Mouse (Mus musculus): ENCODE measurements around the gene Adgrl3. TPM values are rescaled to one million over a fixed set of nuclear protein-coding genes. Genes with fewer than 3 reads are reported as not detected.

Adgrl3 gene
- total RNA-seq, 2 experiments from 2014 or later, result 26.5 to 28.9 TPM

DNA sequence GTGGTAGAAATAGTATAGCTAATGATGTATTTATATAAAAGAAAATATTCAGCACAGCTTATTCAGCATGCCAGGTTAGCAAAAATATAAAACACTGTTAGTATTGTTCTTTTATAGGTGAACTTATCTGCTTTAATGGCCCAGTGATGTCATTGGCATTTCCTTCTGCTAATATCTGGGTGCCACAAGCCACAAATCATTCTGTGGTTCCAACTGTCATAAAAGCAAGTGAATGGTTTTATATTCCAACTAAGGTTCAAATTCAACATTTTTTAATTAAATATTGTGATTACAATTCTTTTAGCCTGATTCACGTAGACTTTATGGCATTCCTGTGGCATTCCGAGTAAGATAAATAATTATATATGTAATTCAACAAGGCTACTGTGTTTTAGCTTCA is 205.5 kb downstream of the Adgrl3 start:
- no peak for DNase-seq (ENCODE audit: low spot score in 2 of 2)

DNA sequence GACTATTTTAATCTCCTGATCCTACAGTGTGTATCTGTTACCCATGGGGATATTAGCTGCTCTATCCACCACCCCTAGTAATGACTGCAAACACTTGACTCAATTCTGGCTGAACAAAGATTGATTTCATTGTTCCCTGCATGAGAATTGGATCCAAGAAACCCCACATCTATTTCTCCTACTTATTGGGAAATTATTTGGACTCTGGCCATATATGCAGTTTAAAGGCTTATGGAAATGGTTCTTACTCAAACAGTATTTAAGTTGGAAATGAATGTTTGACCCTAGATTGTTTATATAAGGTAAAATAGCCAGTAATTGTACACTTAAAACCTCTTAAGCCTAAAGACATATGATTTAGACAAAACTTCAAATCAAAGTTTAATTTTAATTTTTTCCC is 207.3 kb downstream of the Adgrl3 start:
- DNase-seq (ENCODE audit: low spot score in 2 of 2), result no peak

DNA sequence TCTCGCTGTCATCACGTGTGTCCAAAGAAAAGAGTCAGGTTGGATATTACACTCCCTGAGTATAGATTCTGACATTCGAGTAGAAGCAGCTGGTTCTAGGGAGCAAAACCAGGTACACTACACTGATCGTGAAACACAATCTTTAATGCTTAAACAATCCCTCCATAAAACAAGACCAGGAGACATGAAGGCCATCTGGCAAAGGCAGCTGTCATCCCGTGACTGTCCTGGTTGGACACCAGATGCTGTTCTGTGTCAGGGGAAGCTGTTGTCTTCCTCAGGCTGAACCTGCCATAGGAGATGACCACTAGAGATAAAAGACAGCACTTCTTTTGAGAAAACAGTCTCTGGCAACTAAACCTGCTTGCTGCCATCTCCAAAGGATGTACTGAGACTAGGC is 228.8 kb downstream of the Adgrl3 start:
- DNase-seq (ENCODE audit: low spot score in 2 of 2), result no peak

DNA sequence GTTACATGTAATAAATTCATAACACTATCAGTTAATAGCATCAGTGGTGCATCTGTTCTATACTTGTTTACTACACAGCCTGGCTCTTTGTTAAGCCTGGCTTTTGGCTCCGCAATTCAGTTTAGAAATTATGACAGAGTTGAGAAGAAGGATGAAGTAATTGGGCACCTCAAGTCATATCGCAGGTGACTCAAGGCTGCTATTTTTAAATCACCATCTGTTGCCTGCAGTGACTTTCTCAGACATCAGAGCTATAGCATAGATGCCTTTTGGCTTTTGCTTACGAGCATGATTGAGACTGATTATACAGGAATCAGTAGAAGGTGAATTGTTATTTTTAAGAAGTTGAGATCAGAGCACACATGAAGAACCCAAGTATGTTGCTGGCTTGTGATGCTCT is 236.2 kb downstream of the Adgrl3 start:
- no peak for DNase-seq (ENCODE audit: low spot score in 2 of 2)

DNA sequence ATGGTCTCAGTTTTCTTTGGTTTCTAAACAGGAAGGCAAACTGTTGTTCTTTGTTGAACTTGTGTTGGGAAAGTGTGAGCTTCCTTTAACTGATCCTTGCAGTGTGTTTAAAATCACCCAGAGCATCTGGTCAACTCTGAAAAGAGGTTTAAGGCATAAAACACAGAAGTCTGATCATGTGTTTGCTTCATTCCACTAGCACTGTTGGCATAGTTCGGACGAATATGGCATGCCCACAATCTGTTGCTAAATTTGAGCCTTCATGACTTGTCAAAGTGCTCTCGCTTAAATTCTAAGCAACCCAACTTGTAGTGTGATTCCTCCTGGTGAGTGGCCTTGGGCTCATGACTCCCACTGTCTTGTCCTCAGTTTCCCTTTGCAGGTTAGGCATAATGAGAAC is 249.8 kb downstream of the Adgrl3 start:
- no peak for DNase-seq (ENCODE audit: low spot score in 2 of 2)

- no peak for DNase-seq (ENCODE audit: low spot score in 2 of 2)
These were observed 255.6 kb downstream of the Adgrl3 start for GRCm38 (mm10) chr5:81275346-81276047.

DNA sequence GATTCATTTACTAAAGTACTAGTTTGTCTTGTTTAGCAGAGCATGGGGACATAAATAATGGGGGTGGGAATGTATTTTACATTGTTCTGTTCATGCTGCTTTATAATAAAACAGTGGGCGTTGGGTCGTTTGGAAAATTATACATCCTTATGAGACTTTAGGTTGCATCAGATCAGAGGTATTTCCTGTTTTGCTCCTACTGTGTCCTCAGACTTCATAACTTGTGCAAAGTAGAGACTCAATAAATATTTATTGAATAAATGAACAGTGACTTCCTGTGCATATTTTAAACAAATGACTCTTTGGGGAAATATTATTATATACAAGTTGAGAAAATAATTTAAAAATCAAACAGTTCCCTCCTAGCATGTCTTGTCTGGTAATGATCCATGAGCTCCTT is 259.3 kb downstream of the Adgrl3 start:
- no peak for DNase-seq (ENCODE audit: low spot score in 2 of 2)

DNA sequence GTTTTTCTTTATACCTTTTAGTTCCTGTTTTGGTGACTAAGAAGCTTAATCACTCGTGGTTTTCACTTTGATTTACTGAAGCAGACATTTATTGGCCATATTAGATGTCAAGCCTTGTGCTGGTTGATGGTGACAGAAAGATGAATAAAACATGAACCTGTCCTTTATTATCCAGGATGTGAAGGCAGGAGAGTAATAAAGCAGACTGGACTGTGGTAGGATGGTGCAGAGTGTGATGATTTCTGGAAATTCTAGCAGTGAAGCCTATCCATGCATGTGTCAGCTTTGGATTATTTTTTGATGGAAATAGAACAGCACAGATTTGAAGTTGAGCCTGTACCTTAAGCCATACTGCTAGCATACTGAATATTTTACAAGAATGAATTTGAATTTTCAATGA is 265.7 kb downstream of the Adgrl3 start:
- DNase-seq (ENCODE audit: low spot score in 2 of 2), result no peak

GRCm38 (mm10) chr5:81301874-81302273 is 281.9 kb downstream of the Adgrl3 start:
- DNase-seq (ENCODE audit: low spot score in 2 of 2), result no peak

- no peak for DNase-seq (ENCODE audit: low spot score in 2 of 2)
These were observed 297.6 kb downstream of the Adgrl3 start for GRCm38 (mm10) chr5:81317406-81318112.

GRCm38 (mm10) chr5:81321276-81321934 is 301.5 kb downstream of the Adgrl3 start:
- DNase-seq (ENCODE audit: low spot score in 2 of 2), result no peak

DNA sequence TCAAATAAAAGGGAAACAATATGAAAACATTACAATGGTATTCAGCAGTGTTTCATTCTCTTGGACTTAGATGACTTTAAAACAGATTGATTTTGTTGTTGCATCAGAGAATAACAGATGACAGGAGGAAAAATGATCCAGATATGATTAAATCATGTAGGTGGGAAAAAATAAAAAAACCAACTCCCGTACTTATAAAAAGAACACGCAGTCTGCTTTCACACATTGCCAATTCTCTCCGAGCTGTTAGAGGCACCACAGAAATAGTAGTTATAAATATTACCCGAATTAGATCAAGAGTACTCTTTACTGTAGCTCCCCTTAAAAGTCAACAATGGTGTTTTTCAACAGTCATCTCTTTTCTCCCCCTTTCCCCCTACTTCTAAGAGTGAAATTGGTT is 302.1 kb downstream of the Adgrl3 start:
- no peak for DNase-seq (ENCODE audit: low spot score in 2 of 2)

DNA sequence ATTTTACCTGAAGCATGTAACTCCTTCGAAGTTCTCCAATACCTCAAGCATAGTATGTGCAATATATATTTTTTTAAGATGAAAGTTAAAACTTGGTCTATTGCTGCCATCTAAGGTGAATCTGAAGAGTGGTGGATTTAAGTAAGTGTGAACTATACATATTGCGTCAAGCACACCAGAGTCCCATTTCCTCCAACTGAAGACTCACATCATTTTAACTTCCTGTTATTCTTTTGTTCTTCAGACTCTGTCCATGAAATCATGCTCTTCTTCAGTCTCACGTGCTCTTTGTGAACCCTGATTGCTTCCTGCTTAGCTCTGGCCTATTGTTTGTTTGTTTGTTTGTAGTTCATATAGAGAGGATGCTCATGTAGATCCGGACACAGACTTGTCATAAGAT is 307.0 kb downstream of the Adgrl3 start:
- no peak for DNase-seq (ENCODE audit: low spot score in 2 of 2)

DNA sequence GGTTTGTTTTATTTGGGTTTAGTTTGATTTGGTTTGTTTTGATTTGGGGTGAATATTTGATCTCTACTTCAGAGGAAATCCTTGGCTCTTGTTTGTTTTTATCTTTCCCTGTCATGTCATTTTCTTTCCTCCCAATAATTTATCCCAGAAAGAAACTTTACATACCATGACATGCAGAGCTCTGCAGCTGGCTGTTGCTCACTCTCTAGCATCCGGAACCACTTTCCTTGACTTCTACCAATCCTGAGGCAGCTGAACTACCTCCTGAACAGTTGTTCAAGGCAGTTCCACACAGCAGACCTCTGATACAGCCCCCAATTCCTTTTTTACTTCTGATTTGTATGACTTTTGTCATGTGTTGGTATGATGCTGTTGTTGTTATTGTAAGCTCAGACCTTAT is 307.5 kb downstream of the Adgrl3 start:
- DNase-seq (ENCODE audit: low spot score in 2 of 2), result no peak

GRCm38 (mm10) chr5:81329571-81329971 is 309.6 kb downstream of the Adgrl3 start:
- no peak for DNase-seq (ENCODE audit: low spot score in 2 of 2)

- no peak for DNase-seq (ENCODE audit: low spot score in 2 of 2)
These were observed 324.4 kb downstream of the Adgrl3 start for GRCm38 (mm10) chr5:81344330-81344729.

DNA sequence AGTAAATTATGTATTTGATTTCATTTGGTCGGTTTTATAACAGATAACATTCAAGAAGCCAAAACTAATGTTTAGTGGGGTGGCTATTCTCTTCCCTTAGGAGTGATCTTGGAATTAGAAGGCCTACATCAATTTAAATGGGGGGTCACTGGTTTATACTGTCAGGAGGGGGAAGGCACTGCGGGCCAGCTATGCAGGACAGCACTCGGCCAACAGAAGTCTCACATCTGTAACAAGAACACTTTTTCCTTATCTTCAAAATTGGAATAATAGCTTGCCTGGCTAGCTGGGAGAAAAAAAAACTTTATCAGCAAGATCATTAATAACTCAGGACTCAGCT is 325.1 kb downstream of the Adgrl3 start:
- DNase-seq (ENCODE audit: low spot score in 2 of 2), result no peak

- DNase-seq (ENCODE audit: low spot score in 2 of 2), result no peak
These were observed 325.6 kb downstream of the Adgrl3 start for GRCm38 (mm10) chr5:81345436-81346131.

GRCm38 (mm10) chr5:81347571-81347970 is 327.6 kb downstream of the Adgrl3 start:
- DNase-seq (ENCODE audit: low spot score in 2 of 2), result no peak

DNA sequence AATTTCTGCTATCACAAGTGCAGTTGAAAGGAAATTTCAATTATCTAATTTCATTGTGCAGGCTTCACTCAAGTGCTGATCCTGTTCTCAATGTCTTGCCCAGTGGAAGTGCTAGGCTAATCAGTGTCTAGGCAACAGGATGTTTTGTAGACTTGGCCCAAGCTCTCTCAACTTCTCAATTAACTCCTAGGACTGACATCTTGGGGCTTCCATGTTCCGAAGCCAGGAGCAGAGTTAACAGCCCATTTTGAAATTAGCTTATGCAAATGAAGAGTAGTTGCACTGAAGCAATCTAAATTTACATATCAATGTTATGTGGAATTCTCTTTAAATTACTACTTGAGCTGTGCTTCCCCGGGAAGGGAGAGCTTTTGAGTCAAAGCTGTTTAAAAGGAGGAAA is 339.6 kb downstream of the Adgrl3 start:
- DNase-seq (ENCODE audit: low spot score in 2 of 2), result no peak

GRCm38 (mm10) chr5:81364198-81364643 is 344.3 kb downstream of the Adgrl3 start:
- no peak for DNase-seq (ENCODE audit: low spot score in 2 of 2)

GRCm38 (mm10) chr5:81365250-81365649 is 345.3 kb downstream of the Adgrl3 start:
- DNase-seq (ENCODE audit: low spot score in 2 of 2), result no peak

Measured in gastrocnemius, postnatal 4 days (tissue).